Mouse (Mus musculus): ENCODE results near the gene Blvra. TPM values are rescaled to one million over a fixed set of nuclear protein-coding genes. Genes with fewer than 3 reads are reported as not detected.

Blvra gene
- polyA plus RNA-seq, 1 experiment from 2014 or later: 56.3 TPM

GRCm38 (mm10) chr2:127137838-127138420, 67.5 kb downstream of the Blvra start:
- Histone ChIP-seq H3K4me2 (no peak overlapping the region), H3K36me3 (replicated peaks) (peaks cover 36% of the 10 kb centered on the region), H3K9ac (no peak overlapping the region), H3K9me3 (replicated peaks) (no peaks in the 10 kb centered on the region), H3K27me3 (no peaks in the 10 kb centered on the region), H3K27ac (replicated peaks) (no peak overlapping the region), H3K4me3 (replicated peaks) (no peak overlapping the region), H3K4me1 (replicated peaks) (peaks cover 69% of the 10 kb centered on the region)
- 75% methylated on average over 10 of the region's 10 CpGs for WGBS (ENCODE audit: insufficient replicate concordance)
- no peak for ATAC-seq (ENCODE audit: insufficient read depth)

GRCm38 (mm10) chr2:127138449-127138848, 68.0 kb downstream of the Blvra start:
- no peak for ATAC-seq (ENCODE audit: insufficient read depth)
- Histone ChIP-seq H3K4me3 (replicated peaks) (no peak overlapping the region), H3K36me3 (replicated peaks) (peaks cover 36% of the 10 kb centered on the region), H3K27ac (replicated peaks) (no peak overlapping the region), H3K9ac (no peak overlapping the region), H3K9me3 (replicated peaks) (no peaks in the 10 kb centered on the region), H3K4me2 (no peak overlapping the region), H3K4me1 (replicated peaks) (peaks cover 71% of the 10 kb centered on the region), H3K27me3 (no peaks in the 10 kb centered on the region)
- 87% methylated on average over 4 of the region's 4 CpGs for WGBS (ENCODE audit: insufficient replicate concordance)

- Histone ChIP-seq H3K9ac (no peak overlapping the region), H3K4me1 (replicated peaks) (peaks cover 76% of the 10 kb centered on the region), H3K4me2 (no peak overlapping the region), H3K9me3 (replicated peaks) (no peaks in the 10 kb centered on the region), H3K36me3 (replicated peaks) (peaks cover 36% of the 10 kb centered on the region), H3K27ac (replicated peaks) (no peak overlapping the region), H3K4me3 (replicated peaks) (no peak overlapping the region), H3K27me3 (no peaks in the 10 kb centered on the region)
- WGBS (ENCODE audit: insufficient replicate concordance): 83% methylated on average over 8 of the region's 8 CpGs
- ATAC-seq (ENCODE audit: insufficient read depth): no peak
Observed at GRCm38 (mm10) chr2:127139094-127139493, 68.6 kb downstream of the Blvra start.

- Histone ChIP-seq H3K27me3 (no peaks in the 10 kb centered on the region), H3K4me2 (no peak overlapping the region), H3K36me3 (replicated peaks) (peaks cover 36% of the 10 kb centered on the region), H3K4me3 (replicated peaks) (no peak overlapping the region), H3K27ac (replicated peaks) (no peak overlapping the region), H3K9ac (no peak overlapping the region), H3K4me1 (replicated peaks) (peaks cover 76% of the 10 kb centered on the region), H3K9me3 (replicated peaks) (no peaks in the 10 kb centered on the region)
- ATAC-seq (ENCODE audit: insufficient read depth): no peak
- 84% methylated on average over 1 of the region's 1 CpGs for WGBS (ENCODE audit: insufficient replicate concordance)
Observed at GRCm38 (mm10) chr2:127139605-127140004, 69.1 kb downstream of the Blvra start.

- H3K27me3 ChIP-seq: no peaks in the 10 kb centered on the region
- no peak overlapping the region for H3K4me3 ChIP-seq (replicated peaks)
- H3K9ac ChIP-seq: no peak overlapping the region
- ATAC-seq (ENCODE audit: insufficient read depth): no peak
- H3K27ac ChIP-seq (replicated peaks): no peak overlapping the region
- 94% methylated on average over 7 of the region's 7 CpGs for WGBS (ENCODE audit: insufficient replicate concordance)
- no peaks in the 10 kb centered on the region for H3K9me3 ChIP-seq (replicated peaks)
- H3K36me3 ChIP-seq (replicated peaks): peaks cover 36% of the 10 kb centered on the region
- peaks cover 77% of the 10 kb centered on the region for H3K4me1 ChIP-seq (replicated peaks)
- no peak overlapping the region for H3K4me2 ChIP-seq
Observed at GRCm38 (mm10) chr2:127140011-127140410, 69.5 kb downstream of the Blvra start.

- Histone ChIP-seq H3K4me2 (peak overlapping the region; percentile 95), H3K4me1 (replicated peaks) (peaks cover 79% of the 10 kb centered on the region), H3K27me3 (no peaks in the 10 kb centered on the region), H3K36me3 (replicated peaks) (peaks cover 36% of the 10 kb centered on the region), H3K4me3 (replicated peaks) (peak overlapping the region; percentile 78), H3K27ac (replicated peaks) (peak overlapping the region; percentile 74), H3K9me3 (replicated peaks) (no peaks in the 10 kb centered on the region), H3K9ac (peak overlapping the region; percentile 77)
- 57% methylated on average over 10 of the region's 10 CpGs for WGBS (ENCODE audit: insufficient replicate concordance)
- ATAC-seq (ENCODE audit: insufficient read depth): no peak
Observed at GRCm38 (mm10) chr2:127142031-127142430, 71.6 kb downstream of the Blvra start.

- H3K36me3 ChIP-seq (replicated peaks): peaks cover 36% of the 10 kb centered on the region
- 7% methylated on average over 6 of the region's 6 CpGs for WGBS (ENCODE audit: insufficient replicate concordance)
- peak overlapping the region; percentile 95 for H3K4me2 ChIP-seq
- H3K9ac ChIP-seq: peak overlapping the region; percentile 77
- ATAC-seq (ENCODE audit: insufficient read depth): no peak; the same call in 1 of the 2 replicates
- peaks cover 72% of the 10 kb centered on the region for H3K4me1 ChIP-seq (replicated peaks)
- peak overlapping the region; percentile 74 for H3K27ac ChIP-seq (replicated peaks)
- no peaks in the 10 kb centered on the region for H3K9me3 ChIP-seq (replicated peaks)
- H3K4me3 ChIP-seq (replicated peaks): peak overlapping the region; percentile 78
- no peaks in the 10 kb centered on the region for H3K27me3 ChIP-seq
Observed at GRCm38 (mm10) chr2:127142577-127143157, 72.2 kb downstream of the Blvra start.

GRCm38 (mm10) chr2:127143158-127144063, 72.9 kb downstream of the Blvra start, which contains the start of gene Itpripl1:
Itpripl1 (minus strand) TSS chr2:127143442.
- WGBS (ENCODE audit: insufficient replicate concordance): 2% methylated on average over 31 of the region's 31 CpGs
- Histone ChIP-seq H3K36me3 (replicated peaks) (peaks cover 33% of the 10 kb centered on the region), H3K27ac (replicated peaks) (peak within 1 kb of the TSS; percentile 77), H3K27me3 (no peaks in the 10 kb centered on the region), H3K9me3 (replicated peaks) (no peaks in the 10 kb centered on the region), H3K4me1 (replicated peaks) (peaks cover 66% of the 10 kb centered on the region), H3K4me3 (replicated peaks) (peak within 1 kb of the TSS; percentile 78), H3K4me2 (peak within 1 kb of the TSS; percentile 95), H3K9ac (peak within 1 kb of the TSS; percentile 77)
- ATAC-seq (ENCODE audit: insufficient read depth): peak; percentile 97

GRCm38 (mm10) chr2:127145699-127146098, 75.2 kb downstream of the Blvra start:
- H3K9me3 ChIP-seq (replicated peaks): no peaks in the 10 kb centered on the region
- no peak overlapping the region for H3K4me3 ChIP-seq (replicated peaks)
- peak overlapping the region; percentile 15; the same call in 1 of the 2 replicates for H3K9ac ChIP-seq
- peaks cover 57% of the 10 kb centered on the region for H3K4me1 ChIP-seq (replicated peaks)
- peak overlapping the region; percentile 27 for H3K4me2 ChIP-seq
- no peaks in the 10 kb centered on the region for H3K27me3 ChIP-seq
- peak; percentile 35 for ATAC-seq (ENCODE audit: insufficient read depth)
- peak overlapping the region; percentile 71 for H3K27ac ChIP-seq (replicated peaks)
- 23% methylated on average over 3 of the region's 3 CpGs for WGBS (ENCODE audit: insufficient replicate concordance)
- H3K36me3 ChIP-seq (replicated peaks): peaks cover 13% of the 10 kb centered on the region
